Mouse (Mus musculus) heart, embryonic 15.5 days (tissue): Measurements from ENCODE around the gene Zfp131. TPM values are rescaled to one million over a fixed set of nuclear protein-coding genes. Genes with fewer than 3 reads are reported as not detected.

Source experiments
- ATAC-seq: fragments of 200-750 bp; cut with Nextera tagmentation; replicated peaks from 2 replicates; pipeline ENCODE4 v1.8.0; 2017; ENCODE audit warnings: low read depth, moderate TSS enrichment; ENCODE audit not compliant: insufficient number of reproducible peaks, insufficient read depth, low FRiP score
- H3K27ac ChIP-seq: fragments of 300-500 bp; sonication (generic); 2 replicates; pipeline ENCODE4 v1.5.1; 2015; ENCODE audit warnings: mild to moderate bottlenecking, inconsistent platforms
- H3K27me3 ChIP-seq: fragments of 300-500 bp; sonication (generic); 2 replicates; pipeline ENCODE4 v1.6.1; 2015; ENCODE audit warnings: inconsistent platforms
- H3K36me3 ChIP-seq: fragments of 300-500 bp; sonication (generic); 2 replicates; pipeline ENCODE4 v1.6.1; 2015; ENCODE audit warnings: mild to moderate bottlenecking, inconsistent platforms
- H3K4me1 ChIP-seq: fragments of 300-500 bp; sonication (generic); replicated peaks from 2 replicates; pipeline ENCODE4 v1.6.1; 2015; ENCODE audit warnings: inconsistent platforms
- H3K4me2 ChIP-seq: fragments of 300-500 bp; sonication (generic); 2 replicates; pipeline ENCODE4 v1.6.1; 2015; ENCODE audit warnings: inconsistent platforms, mild to moderate bottlenecking, moderate library complexity
- H3K4me3 ChIP-seq: fragments of 300-500 bp; sonication (generic); 2 replicates; pipeline ENCODE4 v1.5.1; 2015; ENCODE audit warnings: mild to moderate bottlenecking, inconsistent platforms
- H3K9ac ChIP-seq: fragments of 300-500 bp; sonication (generic); 2 replicates; pipeline ENCODE4 v1.6.1; 2015; ENCODE audit warnings: mild to moderate bottlenecking, inconsistent platforms
- H3K9me3 ChIP-seq: fragments of 300-500 bp; sonication (generic); replicated peaks from 2 replicates; pipeline ENCODE4 v1.6.1; 2016; ENCODE audit warnings: inconsistent platforms
- WGBS: fragments of 180-500 bp; shearing (Covaris S2); methylation state at CpG from one replicate; pipeline ENCODE4 v1.1.7; 2015; ENCODE audit warnings: mixed read lengths; 5-methylcytosine and 5-hydroxymethylcytosine counted together
- polyA plus RNA-seq: library from polyadenylated mRNA; unstranded; fragments of >200 nt; fragmentation: Nextera tagmentation; extraction: Ambion mirVana; gene quantifications from 2 replicates; pipeline ENCODE4 v1.2.1, GENCODE M21; 2015

The Zfp131 gene
- polyA plus RNA-seq, 1 experiment from 2014 or later, result 21.6 TPM

DNA sequence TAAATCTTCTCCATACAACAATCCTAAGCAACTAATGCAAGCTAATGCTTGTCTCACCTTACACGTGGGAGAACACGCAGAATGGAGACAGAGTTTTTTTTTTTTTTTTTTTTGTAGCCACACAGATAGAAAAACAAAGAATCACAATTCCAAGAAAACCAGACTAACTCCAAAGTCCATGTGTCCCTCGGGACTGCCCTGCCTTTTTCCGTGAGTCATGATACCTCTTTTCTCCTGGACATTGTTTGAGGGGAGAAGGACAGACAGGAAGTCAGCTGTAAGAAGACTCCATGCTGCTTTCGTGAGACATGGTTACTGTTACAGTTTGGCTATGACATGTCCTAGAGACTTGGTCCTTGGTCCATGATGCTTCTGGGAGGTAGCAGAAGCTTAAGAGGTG is 67.3 kb downstream of the Zfp131 start:
- H3K27me3 ChIP-seq, result no peaks in the 10 kb centered on the region
- H3K27ac ChIP-seq, result no peak overlapping the region
- H3K4me3 ChIP-seq, result no peak overlapping the region
- no peaks in the 10 kb centered on the region for H3K4me1 ChIP-seq
- H3K36me3 ChIP-seq, result no peaks in the 10 kb centered on the region
- H3K9me3 ChIP-seq, result no peaks in the 10 kb centered on the region
- no peak for ATAC-seq
- 71% methylated on average over 5 of the region's 5 CpGs for WGBS
- no peak overlapping the region for H3K9ac ChIP-seq
- no peak overlapping the region for H3K4me2 ChIP-seq

DNA sequence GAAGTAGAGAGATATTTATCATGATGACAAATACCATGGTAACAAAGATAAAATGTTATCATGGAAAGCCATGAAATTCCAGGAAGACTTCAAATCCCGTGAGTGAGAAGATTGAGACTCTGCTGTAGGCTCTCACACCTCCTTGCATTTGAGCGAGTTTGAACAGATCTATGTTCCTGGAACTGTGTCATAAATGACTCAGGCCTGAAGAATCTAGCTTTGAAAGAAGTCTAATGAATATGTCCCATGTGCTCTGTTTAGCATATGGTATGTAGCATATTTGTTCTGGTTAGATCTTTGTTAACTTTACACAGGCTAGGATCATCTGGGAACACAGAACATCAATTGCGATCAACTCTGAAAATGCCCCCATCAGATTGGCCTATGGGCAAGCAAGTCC is 68.2 kb downstream of the Zfp131 start:
- Histone ChIP-seq H3K27ac (no peak overlapping the region), H3K9me3 (no peaks in the 10 kb centered on the region), H3K4me2 (no peak overlapping the region), H3K4me1 (no peaks in the 10 kb centered on the region), H3K27me3 (no peaks in the 10 kb centered on the region), H3K4me3 (no peak overlapping the region), H3K9ac (no peak overlapping the region), H3K36me3 (no peaks in the 10 kb centered on the region)
- ATAC-seq, result no peak
- WGBS, result 62% methylated on average over 3 of the region's 3 CpGs

DNA sequence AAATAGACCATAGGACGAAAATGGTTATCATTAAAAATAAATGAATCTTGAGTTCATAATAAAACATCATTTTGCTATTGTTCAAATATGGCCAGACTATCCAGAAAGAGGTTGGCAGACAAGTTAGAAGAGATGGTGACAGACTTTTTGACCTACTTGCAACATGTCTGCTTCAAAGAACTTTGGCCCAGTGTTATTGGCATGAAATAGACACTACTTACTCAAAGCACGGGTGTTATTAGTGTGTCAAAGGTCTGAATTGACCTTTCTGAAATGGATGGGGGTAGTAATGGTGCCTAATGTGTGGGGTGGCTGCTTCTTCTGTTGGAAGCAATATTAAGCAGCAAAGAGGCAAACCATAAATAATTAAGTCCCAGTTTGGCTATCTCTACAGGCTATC is 74.6 kb downstream of the Zfp131 start:
- H3K36me3 ChIP-seq, result no peaks in the 10 kb centered on the region
- no peaks in the 10 kb centered on the region for H3K4me1 ChIP-seq
- no peaks in the 10 kb centered on the region for H3K27me3 ChIP-seq
- H3K4me3 ChIP-seq, result no peak overlapping the region
- no peak overlapping the region for H3K4me2 ChIP-seq
- no peaks in the 10 kb centered on the region for H3K9me3 ChIP-seq
- no peak overlapping the region for H3K27ac ChIP-seq
- WGBS, result 77% methylated on average over 2 of the region's 2 CpGs
- no peak overlapping the region for H3K9ac ChIP-seq
- no peak for ATAC-seq

Other genes starting within 250 kb of the Zfp131 start
- gene Ccl28, start 167.1 kb downstream of the Zfp131 start, polyA plus RNA-seq, result not detected in 2 replicates
- 69.9 and 86.4 TPM in 2 replicates for gene Hmgcs1, start 100.5 kb downstream of the Zfp131 start, polyA plus RNA-seq
- 0.72 and 0.77 TPM in 2 replicates for gene Nim1k, start 35.0 kb downstream of the Zfp131 start, polyA plus RNA-seq
- not detected in 2 replicates for gene AF067063, start 39.3 kb upstream of the Zfp131 start, polyA plus RNA-seq
- gene D13Ertd608e, start 45.1 kb upstream of the Zfp131 start, polyA plus RNA-seq, result not detected in 2 replicates
- not detected in 2 replicates for gene Tcstv1, start 103.9 kb upstream of the Zfp131 start, polyA plus RNA-seq
- not detected in 2 replicates for gene Gm21761, start 138.4 kb upstream of the Zfp131 start, polyA plus RNA-seq
- gene B020031M17Rik, start 159.9 kb upstream of the Zfp131 start, polyA plus RNA-seq, result not detected in 2 replicates
- not detected in 2 replicates for gene Gm36079, start 236.1 kb upstream of the Zfp131 start, polyA plus RNA-seq